Mouse (Mus musculus) gastrocnemius, adult 8-10 months (tissue): ENCODE results near the gene Foxg1. TPM values are rescaled to one million over a fixed set of nuclear protein-coding genes. Genes with fewer than 3 reads are reported as not detected.

Experiments used
- DNase-seq, 2 experiments: peaks; one replicate each; pipeline ENCODE4 v3.0.0; 2022; ENCODE audit warnings: low spot score in 2 of 2
- total RNA-seq, 4 experiments: library from RNA; stranded (reverse); gene quantifications; 2 replicates each; pipeline ENCODE4 v1.2.4; 2022

The Foxg1 gene
- total RNA-seq, 4 experiments from 2014 or later: not detected

DNA sequence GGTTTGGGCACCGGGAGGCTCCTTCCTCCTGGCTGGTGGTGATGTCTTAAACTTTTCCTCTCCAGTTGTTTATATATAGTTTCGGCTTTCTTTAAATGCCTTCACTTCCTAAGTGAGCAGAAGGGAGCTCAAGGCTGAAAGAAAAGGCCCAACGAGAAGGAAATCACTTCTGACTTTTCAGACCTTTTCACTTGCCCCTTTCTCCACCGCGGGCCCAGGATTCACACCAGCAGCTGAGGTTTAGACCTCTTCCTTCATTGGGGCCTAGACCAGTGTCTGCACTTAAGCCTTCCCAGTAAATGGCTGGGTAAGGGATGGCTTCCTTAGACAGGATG lies 19.3 kb downstream of the Foxg1 start:
- DNase-seq: no peak

GRCm38 (mm10) chr12:49409833-49410232 lies 27.4 kb downstream of the Foxg1 start:
- DNase-seq: no peak

DNA sequence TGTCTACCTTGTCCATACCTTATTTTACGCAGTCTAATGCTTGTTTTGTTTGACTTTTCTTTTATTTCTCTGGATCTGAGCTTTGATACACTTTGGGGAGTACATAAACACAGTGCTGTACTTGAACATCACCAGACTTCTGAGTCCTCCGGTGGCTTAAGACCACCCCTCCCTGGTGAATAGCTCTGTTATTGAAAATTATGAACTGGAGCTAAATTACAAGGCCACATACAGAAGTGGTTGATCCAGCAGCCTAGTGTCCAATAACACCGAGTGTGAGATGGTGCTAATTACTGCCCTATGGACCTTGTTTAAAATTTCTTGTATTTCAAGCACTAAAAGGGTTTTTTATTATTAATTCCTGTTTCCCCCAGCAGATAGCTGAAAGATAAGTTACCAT lies 35.5 kb downstream of the Foxg1 start:
- DNase-seq: no peak

Other genes starting within 250 kb of the Foxg1 start
- not detected for gene Gm43517, start 2.5 kb downstream of the Foxg1 start, total RNA-seq